Mouse (Mus musculus): ENCODE measurements around the gene Rbbp4. TPM values are rescaled to one million over a fixed set of nuclear protein-coding genes. Genes with fewer than 3 reads are reported as not detected.

Rbbp4 gene
- total RNA-seq, 2 experiments from 2014 or later: 166 to 179 TPM

DNA sequence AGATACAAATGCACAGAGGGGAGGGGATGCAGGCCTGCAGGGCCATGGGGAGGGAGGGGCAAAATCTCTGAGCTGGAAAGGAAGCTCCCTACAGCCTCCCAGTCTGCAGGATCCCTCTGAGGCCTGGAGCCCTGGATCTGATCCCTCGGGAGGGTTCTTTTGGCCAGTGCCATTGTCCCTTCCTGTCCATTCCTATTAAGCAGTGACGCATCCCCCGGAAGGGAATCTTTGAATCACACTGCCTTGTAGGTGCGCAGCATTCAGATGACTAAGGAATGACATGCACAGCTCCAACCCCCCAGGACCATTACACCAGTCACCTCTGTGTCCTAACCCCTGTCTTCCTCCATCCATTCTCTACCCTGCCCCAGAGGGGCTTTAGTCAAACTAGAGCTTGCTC lies 76.1 kb downstream of the Rbbp4 start:
- no peak for DNase-seq (ENCODE audit: low spot score in 2 of 2)

Small RNA genes lying within 50 kb of the gene (microRNA-seq; reads per million reads assigned to microRNA genes)
- gene Gm22994: not detected

Other genes starting within 250 kb of the Rbbp4 start
- gene Tmem54, start 229.8 kb downstream of the Rbbp4 start, total RNA-seq (2021): under 1 TPM in 1 of 2 experiments, not detected in 1; 0.73 TPM
- 1 to 10 TPM in 1 of 2 experiments, under 1 TPM in 1; 0.52 to 1.1 TPM for gene Hpca, start 213.3 kb downstream of the Rbbp4 start, total RNA-seq (2021)
- gene Fndc5, start 198.4 kb downstream of the Rbbp4 start, total RNA-seq (2021): 10 to 100 TPM; 52.3 to 54.3 TPM
- gene S100pbp, start 145.6 kb downstream of the Rbbp4 start, total RNA-seq (2021): 10 to 100 TPM; 20.4 to 21.7 TPM
- gene Yars, start 145.6 kb downstream of the Rbbp4 start, total RNA-seq (2021): 10 to 100 TPM; 47.6 to 50.1 TPM
- 1 to 10 TPM; 8.2 to 9.7 TPM for gene C77080, start 74.0 kb downstream of the Rbbp4 start, total RNA-seq (2021)
- 10 to 100 TPM; 77.8 to 78.7 TPM for gene Sync, start 47.8 kb downstream of the Rbbp4 start, total RNA-seq (2021)
- gene Zbtb8os, start 325 bp upstream of the Rbbp4 start, total RNA-seq (2021): 10 to 100 TPM; 28.2 to 28.8 TPM
- gene Zbtb8a, start 42.7 kb upstream of the Rbbp4 start, total RNA-seq (2021): 1 to 10 TPM; 6.7 to 7.5 TPM
- not detected for gene Zbtb8b, start 105.5 kb upstream of the Rbbp4 start, total RNA-seq (2021)
- gene Bsdc1, start 126.2 kb upstream of the Rbbp4 start, total RNA-seq (2021): 10 to 100 TPM; 32.2 to 35.2 TPM
- gene Tssk3, start 155.7 kb upstream of the Rbbp4 start, total RNA-seq (2021): not detected
- not detected for gene Fam229a, start 155.8 kb upstream of the Rbbp4 start, total RNA-seq (2021)
- gene Marcksl1, start 178.2 kb upstream of the Rbbp4 start, total RNA-seq (2021): 10 to 100 TPM; 63.2 to 63.9 TPM
- 10 to 100 TPM; 39.5 to 42.1 TPM for gene Hdac1, start 207.3 kb upstream of the Rbbp4 start, total RNA-seq (2021)
- gene Lck, start 238.3 kb upstream of the Rbbp4 start, total RNA-seq (2021): 1 to 10 TPM in 1 of 2 experiments, under 1 TPM in 1; 0.34 to 2.0 TPM
- gene Fam167b, start 243.2 kb upstream of the Rbbp4 start, total RNA-seq (2021): 1 to 10 TPM; 1.2 to 1.3 TPM

Data from gastrocnemius, postnatal 4 days (tissue).